Mouse (Mus musculus) liver, adult 10 weeks (tissue): ENCODE data around the gene Ces5a. TPM values are rescaled to one million over a fixed set of nuclear protein-coding genes. Genes with fewer than 3 reads are reported as not detected.

Source experiments
- polyA plus RNA-seq: library from polyadenylated mRNA; stranded (reverse); fragments of 350-450 nt; fragmentation: Illumina TruSeq; extraction: RNeasy Lipid Tissue Mini Kit (QIAGEN cat#74804); gene quantifications from one replicate; pipeline ENCODE4 v1.2.3, GENCODE M21; 2014; ENCODE audit warnings: low read depth, low replicate concordance

Gene Ces5a
- not detected for polyA plus RNA-seq

DNA sequence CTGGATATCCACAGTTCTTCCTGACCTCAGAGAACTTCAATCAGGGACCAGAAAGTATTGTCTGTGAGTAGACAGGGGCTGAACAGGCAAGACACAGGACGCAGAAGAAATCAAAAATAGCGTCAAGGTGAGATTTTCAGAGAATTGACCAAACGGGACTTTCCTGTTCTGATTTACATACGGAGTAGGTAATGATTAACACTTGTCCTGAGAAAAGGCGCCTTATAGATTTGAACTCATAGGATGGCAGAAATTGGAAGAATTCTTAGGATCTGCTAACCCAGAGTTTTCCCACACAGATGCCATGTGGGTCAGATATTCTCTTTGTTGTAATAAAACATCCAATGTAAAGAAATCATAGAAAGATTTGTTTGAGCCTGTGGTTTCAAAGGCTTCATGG is at the start of gene Ces5a:
Gene Ces5a, minus strand, starts transcription at position 101 of the 400 bp plus-strand sequence.

Other genes with a start within 250 kb of the Ces5a start
- gene Ces1g, start 198.5 kb downstream of the Ces5a start, polyA plus RNA-seq = 411 TPM
- not detected for gene Ces1h, start 156.1 kb downstream of the Ces5a start, polyA plus RNA-seq